Mouse (Mus musculus) layer of hippocampus, postnatal 25 days (tissue): ENCODE results near the gene Lmntd1. TPM values are rescaled to one million over a fixed set of nuclear protein-coding genes. Genes with fewer than 3 reads are reported as not detected.

Source experiments
- DNase-seq, 2 experiments: peaks; one replicate each; pipeline ENCODE4 v3.0.0; 2022; ENCODE audit warnings: mixed read lengths in 2 of 2, low spot score in 1 of 2; ENCODE audit errors: extremely low spot score in 1 of 2
- total RNA-seq, 2 experiments: library from RNA; stranded (reverse); gene quantifications; 2 replicates each; pipeline ENCODE4 v1.2.3; 2021

Gene Lmntd1
- total RNA-seq, 2 experiments from 2014 or later = 0.81 to 1.9 TPM

DNA sequence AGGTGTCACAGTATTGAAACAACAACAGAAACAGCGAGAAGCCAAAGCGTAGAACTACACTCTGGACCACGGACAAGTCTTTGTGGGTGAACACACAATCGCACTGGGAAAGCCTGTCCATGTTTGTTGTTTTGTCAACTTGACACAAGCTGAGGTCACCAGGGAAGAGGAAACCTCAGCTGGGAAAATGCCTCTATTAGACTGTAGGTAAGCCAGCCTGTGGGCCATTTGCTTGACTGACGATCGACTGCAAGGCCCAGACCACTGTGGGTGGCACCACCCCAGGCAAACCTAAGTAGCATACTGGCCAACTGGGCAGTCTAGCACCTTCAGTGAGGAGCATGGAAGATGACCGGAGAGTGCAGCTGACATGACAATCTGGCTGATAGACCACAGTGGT is 112.4 kb downstream of the Lmntd1 start:
- DNase-seq = no peak

DNA sequence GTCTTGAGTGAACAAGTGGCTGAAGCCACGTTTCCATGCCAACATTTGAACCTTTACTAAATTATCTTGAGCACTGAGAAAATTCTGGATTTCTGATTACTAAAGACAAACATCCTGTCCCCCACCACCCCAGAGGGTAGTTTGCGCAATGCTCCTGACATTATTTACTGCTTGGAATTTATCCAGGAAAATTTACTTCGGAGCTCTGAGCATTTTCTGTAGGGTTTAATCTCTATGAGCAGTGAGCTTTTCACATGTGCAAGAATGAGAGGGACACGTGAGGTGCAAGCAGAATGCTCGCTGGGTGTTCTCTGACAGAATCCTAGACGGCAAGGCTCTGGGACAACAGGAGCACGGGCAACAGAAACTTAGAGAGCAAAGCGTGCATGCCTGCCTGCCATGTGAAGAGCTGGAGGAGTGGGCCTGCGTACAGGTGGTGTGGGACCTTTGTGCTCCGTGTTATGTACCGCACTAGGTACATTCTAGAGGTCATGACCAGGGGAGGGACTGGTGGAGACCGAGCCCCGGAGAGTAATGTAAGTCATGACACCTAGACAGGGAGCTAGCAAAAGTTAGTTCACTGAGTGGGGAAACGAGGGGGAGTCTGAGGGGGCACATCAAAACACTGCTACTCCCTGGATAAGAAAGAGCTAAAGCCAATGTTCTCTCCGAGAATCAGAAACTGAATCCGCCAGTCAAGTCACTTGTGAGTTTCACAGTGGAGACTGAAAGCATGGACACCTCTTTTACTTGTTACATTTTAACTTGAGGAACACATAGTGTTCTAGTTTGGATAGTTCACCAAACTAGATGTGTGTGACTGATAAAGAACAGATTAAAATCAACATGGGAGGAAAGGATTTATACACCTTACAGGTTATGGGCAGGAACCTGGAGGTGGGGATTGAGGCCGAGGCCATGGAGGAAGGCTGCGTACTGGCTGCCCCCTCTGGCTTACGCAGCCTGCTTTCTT is 114.3 kb downstream of the Lmntd1 start:
- DNase-seq = no peak

DNA sequence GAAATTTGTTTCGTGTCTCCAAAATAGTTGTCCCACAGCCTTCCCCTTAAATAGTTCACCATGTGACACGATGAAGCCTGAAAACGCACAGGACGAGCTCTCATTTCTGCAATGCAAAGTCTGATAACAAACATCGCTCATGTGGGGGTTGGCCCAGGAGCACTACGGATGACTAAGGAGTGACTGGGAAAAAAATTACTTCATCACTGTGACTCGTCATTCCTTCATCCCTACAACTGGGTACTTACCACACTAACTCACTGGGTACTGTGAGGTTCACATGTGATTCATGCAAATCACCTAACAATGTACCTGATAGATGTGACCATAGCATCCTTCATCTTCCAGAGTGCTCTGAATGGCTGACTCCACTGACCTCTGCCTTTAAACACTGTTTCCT is 118.4 kb downstream of the Lmntd1 start:
- no peak for DNase-seq

DNA sequence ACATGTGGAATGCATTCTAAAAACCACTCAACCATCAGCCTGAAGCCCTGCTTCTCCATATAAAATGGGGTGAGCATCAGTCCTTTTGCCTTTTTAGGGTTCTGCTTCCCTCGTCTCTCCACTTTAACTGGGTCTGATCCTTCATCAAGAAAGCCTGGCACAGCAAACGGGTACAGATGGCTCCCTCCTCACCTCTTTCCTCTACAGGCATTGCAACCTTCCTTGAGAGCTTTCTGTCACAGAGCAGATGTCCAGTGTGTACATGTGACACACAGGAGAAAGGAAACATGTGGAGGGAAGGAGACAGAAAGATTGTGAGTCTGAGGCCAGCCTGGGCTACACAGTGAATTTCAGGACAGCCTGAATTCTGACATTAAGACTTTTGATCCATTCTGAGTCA is 125.9 kb downstream of the Lmntd1 start:
- no peak for DNase-seq

DNA sequence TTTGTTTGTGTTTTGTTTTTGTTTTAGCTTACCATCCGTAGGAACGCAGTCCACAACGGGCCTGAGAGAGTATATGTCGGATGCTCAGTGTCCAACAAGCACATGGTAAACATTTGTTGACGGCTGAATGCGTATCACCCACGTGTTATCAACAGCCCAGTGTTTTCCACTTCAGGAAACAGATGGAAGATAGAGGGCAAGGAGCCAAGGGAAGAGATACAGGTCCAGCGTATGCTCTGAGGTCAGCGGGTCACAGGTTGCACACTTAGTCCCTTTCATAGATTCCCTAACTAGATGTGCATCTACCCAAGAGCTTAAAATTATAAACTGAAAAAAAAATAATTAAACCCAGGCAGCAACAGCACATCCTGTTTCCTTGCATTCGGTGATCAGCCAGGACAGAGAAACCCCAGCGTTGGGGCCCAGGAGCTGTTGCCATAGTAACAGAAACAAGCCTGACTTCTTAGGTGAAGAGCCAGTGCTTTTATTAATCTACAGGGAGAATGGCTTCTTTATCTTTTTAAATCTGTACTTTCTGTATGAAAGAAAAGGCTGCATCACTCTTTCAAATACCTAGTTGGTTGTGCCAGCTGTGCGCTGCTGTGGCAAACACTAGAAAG is 128.0 kb downstream of the Lmntd1 start:
- DNase-seq = no peak

DNA sequence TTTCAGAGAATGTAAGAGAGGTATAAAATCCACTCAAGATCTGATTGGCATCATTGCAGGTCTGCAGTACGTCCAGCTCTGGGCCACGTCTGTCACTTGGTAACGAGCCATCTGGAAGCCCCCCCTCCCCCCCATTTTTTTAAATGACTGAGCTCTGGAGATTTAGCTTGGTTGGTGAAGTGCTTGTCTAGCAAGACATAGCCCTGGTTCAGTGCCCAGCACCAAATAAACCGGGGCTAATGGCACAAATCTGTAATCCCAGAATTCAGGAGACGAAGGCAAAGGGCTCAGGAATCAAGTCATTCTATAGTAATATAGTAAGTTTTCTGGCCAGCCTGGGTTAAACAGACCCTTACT is 130.8 kb downstream of the Lmntd1 start:
- DNase-seq = no peak

DNA sequence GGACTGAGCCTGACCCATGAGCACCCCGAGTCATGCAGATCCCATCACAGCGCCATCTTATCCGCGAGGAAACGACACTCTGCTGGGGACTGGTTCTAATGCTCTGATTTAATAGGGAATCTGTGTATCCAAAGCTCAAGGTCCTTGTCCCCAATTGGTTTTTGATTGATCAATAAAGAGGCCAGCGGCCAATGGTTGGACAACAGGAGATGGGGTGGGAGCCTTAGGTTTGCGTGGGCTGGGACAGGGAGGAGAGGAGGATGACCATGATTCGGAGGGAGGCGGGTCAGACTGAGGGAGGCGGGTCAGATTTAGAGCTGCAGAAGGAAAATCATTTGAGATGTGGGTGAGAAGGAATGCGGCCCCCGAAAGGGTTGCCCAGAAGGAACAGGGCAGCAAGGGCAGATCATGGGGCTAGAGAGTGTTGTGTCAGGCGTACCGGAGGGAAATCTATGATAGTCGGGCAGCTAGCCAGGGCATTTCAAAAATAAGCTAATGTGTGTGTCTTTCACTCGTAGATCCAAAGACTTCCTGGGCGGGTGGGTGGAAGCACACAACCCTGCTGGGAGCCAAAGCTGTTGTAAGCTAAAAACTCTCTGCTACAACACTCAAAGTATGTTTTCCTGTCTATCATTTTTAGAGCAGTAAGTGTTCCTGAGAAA is 131.3 kb downstream of the Lmntd1 start:
- DNase-seq = peak in 1 of 2 experiments; percentile 11

DNA sequence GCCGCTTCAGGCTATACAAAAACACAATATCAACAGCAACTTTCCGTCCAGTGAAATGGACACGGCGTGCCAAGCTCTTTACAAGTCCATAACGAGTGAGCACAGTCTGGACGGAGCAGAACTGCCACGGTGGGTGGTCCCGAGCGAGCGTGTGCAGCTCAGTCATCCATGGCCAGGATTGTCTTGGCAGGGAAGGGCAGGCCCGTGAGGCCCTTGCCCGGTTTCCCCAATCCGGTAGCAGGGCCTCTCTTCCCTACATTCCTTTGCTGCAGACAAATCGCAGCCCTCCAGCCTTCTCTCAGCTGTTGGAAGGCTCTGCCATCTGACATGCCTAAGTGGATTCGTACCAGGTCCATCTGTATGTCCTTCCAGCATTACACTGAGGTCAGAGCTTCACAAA is 132.2 kb downstream of the Lmntd1 start:
- no peak for DNase-seq

DNA sequence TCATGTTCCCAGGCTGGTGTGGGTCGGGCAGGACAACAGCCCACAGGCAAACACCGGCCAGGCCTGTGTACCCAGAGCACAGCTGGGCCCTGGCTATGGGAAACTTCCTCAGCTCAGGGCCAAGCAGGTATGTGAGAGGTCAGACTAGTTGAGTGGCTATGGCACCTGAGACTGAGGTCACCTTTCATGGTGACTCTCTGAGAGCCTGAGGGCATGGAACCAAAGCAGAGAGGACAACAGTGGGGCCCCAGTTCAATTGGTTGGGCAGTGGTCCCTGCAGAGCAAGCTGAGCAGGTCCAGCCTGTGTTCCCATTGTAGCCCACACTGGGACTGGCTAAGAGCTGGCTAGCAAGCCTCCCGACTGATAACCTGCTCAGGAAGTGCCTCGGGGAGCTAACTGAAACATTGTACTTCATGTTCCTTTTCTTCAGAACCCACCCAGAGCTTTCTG is 135.3 kb downstream of the Lmntd1 start:
- no peak for DNase-seq

DNA sequence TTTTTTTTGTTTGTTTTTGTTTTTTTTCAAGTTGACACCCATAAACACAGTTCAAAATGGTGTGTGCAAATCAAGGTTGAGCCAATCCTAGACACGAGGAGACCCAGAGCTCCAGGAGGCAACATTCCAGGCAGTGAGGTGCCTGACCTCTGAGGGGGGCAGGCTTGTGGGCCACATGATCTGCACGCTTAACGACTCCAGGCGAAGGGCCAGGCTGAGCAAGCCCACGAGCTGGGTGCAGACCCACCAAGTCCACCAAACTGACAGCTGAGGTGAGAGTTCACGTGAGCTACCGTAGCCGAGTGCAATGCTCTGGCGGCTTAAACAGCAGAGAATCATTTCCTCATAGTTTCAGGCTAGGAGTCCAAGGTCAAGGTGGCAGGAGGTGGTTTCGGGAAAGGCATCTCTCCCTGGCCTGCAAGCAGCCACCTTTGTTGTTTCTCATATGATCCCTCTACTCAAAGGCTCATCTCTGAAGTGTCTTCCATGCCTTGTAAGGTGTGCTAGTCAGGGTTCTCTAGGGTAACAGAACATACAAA is 136.7 kb downstream of the Lmntd1 start:
- DNase-seq = no peak

DNA sequence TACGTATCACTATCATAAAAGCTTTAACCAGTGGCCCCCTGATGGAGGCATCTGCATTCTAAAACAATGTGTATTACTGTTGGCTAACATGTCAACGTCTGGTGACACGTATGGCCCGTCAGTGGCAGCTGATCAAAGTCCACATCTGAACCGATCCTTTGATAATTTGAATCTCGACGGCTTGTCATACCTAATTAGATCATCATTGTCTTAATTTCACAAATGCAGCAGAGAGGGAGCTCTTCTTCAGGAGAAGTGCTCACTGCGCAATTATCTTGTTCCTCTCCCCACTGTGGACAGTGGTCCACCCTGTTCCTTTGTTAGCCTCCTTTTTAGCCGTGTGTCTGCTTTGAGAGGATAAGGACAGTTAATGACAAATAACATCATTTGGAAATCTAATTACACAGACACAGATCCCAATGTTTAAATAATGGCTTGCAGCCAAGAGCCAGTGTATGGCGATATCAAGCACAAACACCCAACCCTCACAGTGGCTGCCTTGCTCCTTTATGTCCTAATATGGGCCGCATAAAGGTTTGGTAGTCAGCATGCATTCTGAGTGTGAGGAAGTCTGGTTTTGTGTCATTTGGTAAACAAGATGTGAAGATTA is 142.4 kb downstream of the Lmntd1 start:
- no peak for DNase-seq

DNA sequence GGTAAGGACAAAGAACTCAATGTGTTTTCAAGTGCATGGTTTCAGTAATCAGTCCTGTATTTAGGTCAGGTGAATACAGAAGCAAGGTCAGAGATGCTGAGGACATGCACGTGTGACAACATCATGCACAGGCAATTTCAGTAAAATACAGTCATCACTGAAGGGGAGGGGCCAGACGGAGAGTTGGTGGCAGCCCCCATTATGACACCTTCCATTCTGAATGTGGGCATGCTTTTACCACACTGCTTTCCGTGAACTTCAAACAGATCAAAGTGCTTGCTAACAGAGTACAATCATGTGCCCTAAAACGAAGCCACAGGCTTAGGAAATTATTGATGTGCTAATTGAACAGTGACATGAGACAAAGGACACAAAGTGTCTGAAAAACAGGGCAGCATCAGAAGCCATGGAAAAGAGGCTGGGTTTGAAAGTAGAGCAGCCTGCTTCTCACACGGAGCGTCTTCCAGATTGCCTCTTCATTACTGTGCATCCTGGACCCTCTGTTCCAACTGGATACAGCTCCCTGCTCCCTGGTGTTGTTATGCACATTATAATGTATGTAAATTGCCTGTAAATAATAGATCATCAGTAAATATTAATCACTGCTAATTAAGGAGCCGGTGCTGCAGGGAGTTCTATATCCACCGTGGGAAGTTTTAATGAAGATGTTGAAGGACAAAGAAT is 144.7 kb downstream of the Lmntd1 start:
- no peak for DNase-seq

DNA sequence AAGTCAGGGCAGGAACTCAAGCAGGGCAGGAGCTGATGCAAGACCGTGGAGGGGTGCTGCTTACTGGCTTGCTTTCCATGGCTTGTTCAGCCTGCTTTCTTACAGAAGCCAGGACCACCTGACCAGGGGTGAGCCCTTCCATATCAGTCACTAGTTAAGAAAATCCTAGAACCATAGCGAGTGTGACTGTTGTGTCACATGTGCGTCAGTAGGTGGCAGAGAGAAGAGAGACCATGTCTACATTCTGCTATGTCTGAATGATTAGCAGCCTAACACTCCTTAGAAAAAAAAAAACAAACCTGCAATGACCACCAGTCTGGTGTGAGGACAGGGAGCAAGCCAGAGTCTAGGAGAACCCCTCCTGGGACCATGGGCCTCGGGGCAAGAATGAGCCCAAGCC is 150.1 kb downstream of the Lmntd1 start:
- DNase-seq = no peak

DNA sequence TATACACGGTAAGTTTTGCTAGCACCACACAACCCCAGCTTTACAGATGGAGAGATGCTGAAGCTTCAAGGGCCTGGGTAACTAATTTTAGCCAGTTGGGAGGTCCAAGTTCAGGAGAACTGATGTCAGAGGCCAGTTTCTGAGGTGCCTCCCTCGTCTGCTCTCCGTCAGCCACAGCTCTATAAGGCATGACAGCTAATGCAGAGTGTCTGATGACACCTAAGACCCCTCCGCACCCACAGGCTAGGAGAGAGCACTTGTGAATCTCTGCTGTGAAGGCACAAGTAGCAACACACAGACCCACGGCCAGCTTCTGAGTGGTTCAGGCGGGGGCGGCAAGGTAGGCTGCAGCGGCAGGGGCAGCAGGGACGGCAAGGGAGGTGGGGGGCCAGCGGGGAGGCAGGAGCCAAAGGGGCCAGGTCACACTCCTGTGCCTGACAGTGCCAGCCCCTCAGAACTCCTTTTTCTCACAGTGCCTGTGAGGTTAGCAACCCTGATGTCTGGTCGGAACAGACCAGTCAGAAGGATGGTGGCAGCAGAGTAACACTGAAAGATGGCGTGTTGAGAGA is 151.4 kb downstream of the Lmntd1 start:
- DNase-seq = no peak

DNA sequence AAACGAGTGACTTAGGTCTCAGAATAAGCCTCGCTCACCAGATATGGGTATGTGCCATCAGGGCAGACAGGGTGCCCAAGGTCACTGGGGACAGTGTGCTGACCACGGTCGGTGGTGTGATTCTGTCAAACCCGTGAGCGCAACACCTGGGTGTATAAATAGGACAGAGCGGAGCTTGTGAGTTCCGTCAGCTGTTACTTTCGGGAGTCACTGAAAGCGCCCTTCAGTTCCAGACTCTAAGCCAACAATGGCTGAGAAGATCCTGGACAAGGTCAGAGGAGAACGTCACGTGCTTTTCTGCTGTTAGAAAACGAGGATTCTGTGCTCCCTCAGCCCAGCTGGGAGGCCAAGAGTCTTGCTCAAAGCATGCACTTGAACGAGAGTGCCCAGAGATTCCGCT is 157.1 kb downstream of the Lmntd1 start:
- no peak for DNase-seq

DNA sequence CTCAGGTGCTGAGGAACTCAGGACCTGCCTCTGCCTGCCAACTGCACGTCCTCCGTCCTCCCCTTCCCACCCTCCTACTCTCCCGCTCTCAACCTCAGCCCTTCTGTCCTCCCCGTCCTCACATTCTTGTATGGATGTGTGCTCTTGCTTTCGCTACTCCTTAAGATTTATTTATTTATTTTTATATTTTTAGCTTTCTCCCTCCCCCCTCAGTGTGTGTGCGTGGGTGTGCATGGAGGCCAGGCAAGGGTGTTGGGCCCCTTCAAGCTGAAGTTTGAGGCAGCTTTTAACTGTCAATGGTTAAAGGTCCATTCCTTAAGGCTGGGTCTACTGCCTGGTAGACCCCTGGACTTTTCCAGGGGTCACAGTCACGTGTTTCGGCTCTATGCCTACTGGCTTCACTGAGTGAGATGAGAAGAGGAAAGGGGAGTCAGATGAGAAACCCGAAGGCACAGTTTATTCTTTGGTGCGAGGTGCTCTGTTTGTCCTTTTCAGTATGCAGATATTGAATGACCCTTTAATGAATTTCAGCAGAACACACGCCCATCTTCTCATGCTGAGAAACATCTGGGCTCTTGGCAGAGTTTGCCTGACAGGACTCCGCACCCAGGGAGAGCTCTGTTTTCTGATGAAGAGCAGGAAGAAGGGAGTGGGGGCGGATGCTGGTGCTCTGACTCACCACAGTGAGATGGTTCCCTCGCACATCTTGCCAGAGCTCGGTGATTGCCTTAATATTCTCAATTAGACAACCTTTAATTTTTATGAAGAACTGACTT is 163.3 kb downstream of the Lmntd1 start:
- no peak for DNase-seq

DNA sequence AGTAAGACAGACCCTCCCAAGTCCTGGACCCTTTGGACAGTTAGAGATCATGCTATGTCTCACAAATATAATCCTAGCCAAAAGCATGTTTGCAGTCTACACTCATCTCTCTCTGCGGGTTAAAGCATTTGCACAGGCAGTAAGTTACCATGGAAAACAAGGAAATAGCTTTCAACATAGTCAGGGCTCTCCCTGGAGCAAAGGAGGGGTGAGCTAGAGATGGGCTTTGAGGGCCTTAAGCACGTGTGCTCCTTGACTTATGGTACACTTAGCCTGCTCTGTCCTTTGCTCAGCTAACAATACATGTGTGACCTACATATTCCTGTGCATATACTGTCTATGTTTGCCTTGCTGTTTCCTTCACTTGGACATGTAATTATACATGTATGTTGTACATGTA is 165.8 kb downstream of the Lmntd1 start:
- no peak for DNase-seq

DNA sequence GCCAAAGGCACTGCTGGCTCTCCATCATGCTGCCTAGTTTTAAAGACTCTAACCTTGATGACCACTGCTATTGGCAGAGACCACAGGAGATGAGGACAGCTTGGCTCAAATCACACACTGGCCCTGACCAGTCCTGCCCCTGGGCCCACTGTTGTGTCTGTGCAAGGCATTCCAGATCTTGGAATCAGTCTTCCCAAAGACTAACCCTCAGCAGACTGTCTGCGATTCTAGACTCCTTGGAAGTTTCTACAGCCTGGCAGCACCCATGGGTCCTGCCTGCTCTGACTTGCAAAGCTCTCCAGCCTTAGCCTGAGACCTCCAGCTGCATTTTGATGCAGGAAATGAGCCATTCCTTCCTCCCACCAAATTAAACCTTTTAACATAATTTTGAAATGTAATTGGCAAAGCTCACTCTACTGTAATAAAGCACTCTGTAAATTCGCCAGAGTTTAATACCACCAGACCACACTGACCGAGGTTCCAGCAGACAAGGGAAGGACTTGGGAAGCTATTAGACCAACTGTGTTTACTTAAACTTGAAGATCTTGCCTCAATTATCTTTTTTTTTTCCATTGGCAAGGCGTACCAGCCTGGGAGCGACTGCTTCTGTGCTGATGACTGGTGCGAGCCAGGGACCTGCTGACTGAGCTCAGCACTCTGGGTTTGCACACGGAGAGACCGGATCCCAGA is 168.2 kb downstream of the Lmntd1 start:
- no peak for DNase-seq
